Mouse (Mus musculus): Measurements from ENCODE around the gene Sgsm2. TPM values are rescaled to one million over a fixed set of nuclear protein-coding genes. Genes with fewer than 3 reads are reported as not detected.

Gene Sgsm2
- total RNA-seq, 2 experiments from 2014 or later = 26.3 to 31.9 TPM

- DNase-seq (ENCODE audit: low spot score in 2 of 2) = no peak
Observed at GRCm38 (mm10) chr11:74842656-74843434, 54.0 kb downstream of the Sgsm2 start.

GRCm38 (mm10) chr11:74842045-74842444 lies 54.8 kb downstream of the Sgsm2 start:
- no peak for DNase-seq (ENCODE audit: low spot score in 2 of 2)

- DNase-seq (ENCODE audit: low spot score in 2 of 2) = no peak
Observed at GRCm38 (mm10) chr11:74841366-74841765, 55.5 kb downstream of the Sgsm2 start.

- DNase-seq (ENCODE audit: low spot score in 2 of 2) = no peak
Observed at GRCm38 (mm10) chr11:74840739-74841138, 56.1 kb downstream of the Sgsm2 start.

GRCm38 (mm10) chr11:74839860-74840715 lies 56.8 kb downstream of the Sgsm2 start:
- no peak for DNase-seq (ENCODE audit: low spot score in 2 of 2)

GRCm38 (mm10) chr11:74838971-74839370 lies 57.9 kb downstream of the Sgsm2 start:
- DNase-seq (ENCODE audit: low spot score in 2 of 2) = no peak

GRCm38 (mm10) chr11:74838441-74838840 lies 58.4 kb downstream of the Sgsm2 start:
- DNase-seq (ENCODE audit: low spot score in 2 of 2) = peak; percentile 84 to 91

GRCm38 (mm10) chr11:74837694-74838431 lies 59.0 kb downstream of the Sgsm2 start:
- peak; percentile 82 to 89 for DNase-seq (ENCODE audit: low spot score in 2 of 2)

- DNase-seq (ENCODE audit: low spot score in 2 of 2) = no peak
Observed at GRCm38 (mm10) chr11:74837056-74837693, 59.7 kb downstream of the Sgsm2 start.

- DNase-seq (ENCODE audit: low spot score in 2 of 2) = no peak
Observed at GRCm38 (mm10) chr11:74836225-74837055, 60.4 kb downstream of the Sgsm2 start.

GRCm38 (mm10) chr11:74835593-74836224 lies 61.2 kb downstream of the Sgsm2 start:
- no peak for DNase-seq (ENCODE audit: low spot score in 2 of 2)

- no peak for DNase-seq (ENCODE audit: low spot score in 2 of 2)
Observed at GRCm38 (mm10) chr11:74834650-74835277, 62.1 kb downstream of the Sgsm2 start.

- no peak for DNase-seq (ENCODE audit: low spot score in 2 of 2)
Observed at GRCm38 (mm10) chr11:74834359-74834638, 62.6 kb downstream of the Sgsm2 start.

- DNase-seq (ENCODE audit: low spot score in 2 of 2) = peak in 1 of 2 experiments; percentile 17
Observed at GRCm38 (mm10) chr11:74833536-74834358, 63.1 kb downstream of the Sgsm2 start.

GRCm38 (mm10) chr11:74832503-74833143 lies 64.2 kb downstream of the Sgsm2 start:
- DNase-seq (ENCODE audit: low spot score in 2 of 2) = peak in 1 of 2 experiments; percentile 54

GRCm38 (mm10) chr11:74831606-74832451 lies 65.0 kb downstream of the Sgsm2 start:
- DNase-seq (ENCODE audit: low spot score in 2 of 2) = peak; percentile 98 to 99

- DNase-seq (ENCODE audit: low spot score in 2 of 2) = no peak
Observed at GRCm38 (mm10) chr11:74831191-74831605, 65.7 kb downstream of the Sgsm2 start.
